1 mouse cellular context compared by ENCODE assay signal in the genomic region with DNA sequence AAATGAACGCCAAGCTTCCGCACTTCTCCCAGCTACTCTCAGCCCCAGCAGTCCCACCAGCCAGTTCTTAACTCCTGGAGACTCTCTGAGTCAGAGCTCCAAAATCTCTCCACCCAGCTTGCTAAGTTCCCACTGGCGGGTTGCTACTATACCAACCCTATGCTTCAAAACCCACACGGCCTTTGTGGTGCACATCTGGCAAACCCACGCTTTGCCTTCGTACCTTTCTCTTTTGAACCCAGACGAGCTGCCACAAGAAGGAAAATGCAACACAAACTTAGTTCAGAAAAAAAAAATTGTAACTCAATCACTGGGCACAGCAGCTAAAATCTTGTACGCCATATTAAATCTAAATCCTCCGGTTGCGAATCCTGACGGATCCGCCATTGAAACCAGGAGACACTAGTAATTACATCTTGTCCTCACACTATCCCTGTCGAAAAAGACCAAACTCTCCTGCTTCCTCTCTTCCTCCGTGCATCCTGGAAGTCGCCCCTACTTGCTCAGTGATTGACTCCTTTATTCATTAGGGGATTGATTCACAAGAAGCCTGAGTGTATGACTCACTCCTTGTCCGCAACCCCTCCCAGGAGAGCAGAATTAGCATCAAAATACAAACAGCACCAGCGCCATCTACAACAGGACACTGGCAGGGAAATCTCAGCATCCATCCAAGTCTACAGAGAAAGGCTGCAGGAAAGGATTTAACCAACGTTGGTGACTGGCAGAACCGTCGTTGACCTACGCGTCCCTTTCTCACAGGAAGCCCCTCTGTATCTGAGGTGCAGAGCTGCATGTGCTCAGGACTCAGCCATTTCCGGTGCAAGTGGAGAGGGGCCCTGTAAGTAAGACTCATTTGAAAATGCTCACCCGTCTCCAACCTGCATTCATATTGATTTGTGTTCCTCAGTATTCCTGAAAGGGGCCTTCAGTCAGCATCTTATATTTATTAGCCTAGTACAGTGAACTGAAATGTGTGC.
TF ChIP-seq lines count a peak whose summit lies in the region.

No protein-coding gene starts in this region.

TF ChIP-seq in ES-E14, 5 proteins besides CTCF, POLR2A, EP300 and RAD21:
- TF ChIP-seq ZNF384 (IDR thresholded peaks at IDR 0.05; ENCODE audit: low read depth, low read length) (no peak), CHD2 (IDR thresholded peaks at IDR 0.05; ENCODE audit: low read depth, low read length) (no peak), ZC3H11A (IDR thresholded peaks at IDR 0.05; ENCODE audit: borderline replicate concordance, low read depth, low read length) (no peak), MAFK (IDR thresholded peaks at IDR 0.05; ENCODE audit: insufficient read depth, low read depth, low read length) (no peak), HCFC1 (IDR thresholded peaks at IDR 0.05; ENCODE audit: borderline replicate concordance, insufficient read depth, low read length) (no peak)
TF ChIP-seq in ES-E14: peak in this region for 0.
